Mouse (Mus musculus) lung, postnatal 0 days (tissue): Measurements from ENCODE around the gene Prpf40a. TPM values are rescaled to one million over a fixed set of nuclear protein-coding genes. Genes with fewer than 3 reads are reported as not detected.

ENCODE experiments used
- ATAC-seq: fragments of 200-750 bp; cut with Nextera tagmentation; 2 replicates; pipeline ENCODE4 v1.8.0; 2017; ENCODE audit warnings: moderate library complexity
- DNase-seq: peaks from one replicate; pipeline ENCODE4 v3.0.0-alpha.2; 2016; ENCODE audit warnings: low spot score
- H3K27ac ChIP-seq: fragments of 300-500 bp; sonication (generic); 2 replicates; pipeline ENCODE4 v1.5.1; 2014; ENCODE audit warnings: antibody characterized with exemption, mild to moderate bottlenecking, low read length, mixed read lengths
- H3K27me3 ChIP-seq: fragments of 300-500 bp; sonication (generic); replicated peaks from 2 replicates; pipeline ENCODE4 v1.6.1; 2014; ENCODE audit warnings: low read length, mixed read lengths; ENCODE audit not compliant: insufficient read depth
- H3K36me3 ChIP-seq: fragments of 300-500 bp; sonication (generic); 2 replicates; pipeline ENCODE4 v1.6.1; 2014; ENCODE audit warnings: low read length, mixed read lengths; ENCODE audit not compliant: insufficient read depth
- H3K4me1 ChIP-seq: fragments of 300-500 bp; sonication (generic); 2 replicates; pipeline ENCODE4 v1.6.1; 2014; ENCODE audit warnings: antibody characterized with exemption, low read depth, low read length, mixed read lengths; ENCODE audit not compliant: insufficient read depth
- H3K4me2 ChIP-seq: fragments of 300-500 bp; sonication (generic); replicated peaks from 2 replicates; pipeline ENCODE4 v1.6.1; 2014; ENCODE audit warnings: low read depth, mild to moderate bottlenecking, low read length, moderate library complexity, mixed read lengths
- H3K4me3 ChIP-seq: fragments of 300-500 bp; sonication (generic); 2 replicates; pipeline ENCODE4 v1.5.1; 2014; ENCODE audit warnings: low read depth, low read length
- H3K9ac ChIP-seq: fragments of 300-500 bp; sonication (generic); replicated peaks from 2 replicates; pipeline ENCODE4 v1.6.1; 2014; ENCODE audit warnings: low read depth, mild to moderate bottlenecking
- H3K9me3 ChIP-seq: fragments of 300-500 bp; sonication (generic); 2 replicates; pipeline ENCODE4 v1.6.1; 2016; ENCODE audit warnings: low read length, mixed read lengths
- CTCF ChIP-seq: IDR thresholded peaks from 2 replicates; pipeline ENCODE4 v1.5.1; 2016; ENCODE audit warnings: antibody characterized with exemption, mild to moderate bottlenecking
- EP300 ChIP-seq: IDR thresholded peaks from 2 replicates; pipeline ENCODE4 v1.6.1; 2016; ENCODE audit warnings: antibody characterized with exemption, mild to moderate bottlenecking, control low read depth
- WGBS: fragments of 180-500 bp; shearing (Covaris S2); extraction: QIAGEN DNeasy Blood & Tissue Kit; methylation state at CpG from one replicate; pipeline ENCODE4 v1.1.7; 2014; 5-methylcytosine and 5-hydroxymethylcytosine counted together
- polyA plus RNA-seq: library from polyadenylated mRNA; unstranded; fragments of >200 nt; fragmentation: Nextera tagmentation; extraction: Ambion mirVana; gene quantifications from 2 replicates; pipeline ENCODE4 v1.2.1, GENCODE M21; 2015

The Prpf40a gene
- polyA plus RNA-seq, 1 experiment from 2014 or later: 95.2 TPM

DNA sequence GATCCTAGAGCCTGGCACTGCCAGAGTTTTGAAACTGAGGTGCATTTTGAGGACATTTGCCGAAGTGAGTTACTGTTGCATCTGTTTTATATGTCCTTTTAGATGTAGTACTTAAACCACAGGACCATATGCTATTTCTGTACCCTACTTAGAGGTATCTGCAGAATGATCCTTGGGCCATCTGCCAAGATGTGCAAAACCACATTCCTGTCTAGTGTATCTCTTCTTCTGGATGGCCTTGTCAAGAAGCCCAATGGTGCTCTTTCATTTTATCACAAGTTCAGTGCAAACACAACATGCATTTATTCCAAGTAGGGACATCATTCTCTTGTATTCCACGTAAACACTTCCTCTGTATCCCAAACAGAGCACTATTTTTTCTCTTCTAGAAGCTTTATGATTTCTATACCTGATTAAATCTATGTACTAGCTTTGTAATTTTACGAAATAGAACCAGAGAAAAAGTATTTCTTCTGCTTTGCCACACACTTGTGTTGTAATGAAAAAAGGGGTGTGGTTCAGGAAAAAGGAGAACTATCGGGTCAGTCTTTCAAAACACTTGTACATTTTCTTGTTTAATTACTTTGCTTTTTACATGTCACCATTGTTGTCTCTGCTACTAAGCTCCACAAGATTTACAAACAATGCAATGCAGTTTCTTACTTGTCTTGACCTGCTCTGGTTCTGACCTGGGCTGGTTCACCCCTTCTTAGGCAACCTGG is 9.2 kb upstream of the Prpf40a start:
- no peak overlapping the region for H3K4me2 ChIP-seq
- H3K36me3 ChIP-seq: peaks cover 5% of the 10 kb centered on the region; the same call in 1 of the 2 replicates
- no peaks in the 10 kb centered on the region for H3K27me3 ChIP-seq
- no peaks in the 10 kb centered on the region for H3K9me3 ChIP-seq
- DNase-seq (peak; percentile 22), ATAC-seq (no peak)
- H3K9ac ChIP-seq: no peak overlapping the region
- WGBS: 71% methylated on average over 4 of the region's 4 CpGs
- TF ChIP-seq EP300 (no peak), CTCF (no peak)
- H3K4me3 ChIP-seq: no peak overlapping the region
- no peak overlapping the region for H3K27ac ChIP-seq
- no peaks in the 10 kb centered on the region for H3K4me1 ChIP-seq

DNA sequence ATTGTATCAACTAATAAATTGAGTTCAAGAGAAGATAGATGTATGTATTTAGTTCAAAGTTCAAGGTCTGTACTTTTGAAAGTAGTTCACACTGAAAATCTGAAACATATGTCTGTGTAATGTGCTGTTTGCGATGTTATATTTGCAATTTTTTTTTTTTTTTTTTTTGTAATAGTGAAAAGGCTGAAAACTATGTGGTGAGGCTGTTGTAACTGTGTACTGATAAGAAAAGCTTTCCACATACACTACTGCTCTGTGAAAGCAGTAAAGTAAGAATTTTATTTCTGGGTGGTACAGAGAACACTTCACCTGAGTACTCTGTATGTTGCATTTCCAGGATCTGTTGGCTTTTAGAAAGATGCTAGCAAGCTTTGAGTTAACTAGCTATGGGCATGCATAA is 8.1 kb upstream of the Prpf40a start:
- no peak for ATAC-seq
- Histone ChIP-seq H3K27me3 (no peaks in the 10 kb centered on the region), H3K4me3 (no peak overlapping the region), H3K36me3 (peaks cover 5% of the 10 kb centered on the region; the same call in 1 of the 2 replicates), H3K9me3 (no peaks in the 10 kb centered on the region), H3K27ac (no peak overlapping the region), H3K9ac (no peak overlapping the region), H3K4me1 (no peaks in the 10 kb centered on the region), H3K4me2 (no peak overlapping the region)
- whole genome bisulfite sequencing: 53% methylated on average over 1 of the region's 1 CpGs
- DNase-seq: no peak
- TF ChIP-seq EP300 (no peak), CTCF (no peak)

DNA sequence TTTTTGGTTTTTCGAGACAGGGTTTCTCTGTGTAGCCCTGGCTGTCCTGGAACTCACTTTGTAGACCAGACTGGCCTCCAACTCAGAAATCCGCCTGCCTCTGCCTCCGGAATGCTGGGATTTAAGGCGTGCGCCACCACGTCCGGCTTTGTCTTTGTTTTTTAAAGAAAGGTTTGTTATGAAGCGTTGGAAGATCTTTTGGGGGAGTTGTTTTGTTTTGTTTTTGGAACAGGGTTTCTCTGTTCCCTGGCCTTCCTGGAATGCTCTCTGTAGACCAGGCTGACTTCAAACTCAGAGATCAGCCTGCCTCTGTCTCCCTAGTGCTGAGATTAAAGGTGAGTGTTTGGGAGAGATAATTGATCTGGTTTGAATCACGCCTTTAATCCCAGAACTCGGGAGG is 5.3 kb upstream of the Prpf40a start:
- TF ChIP-seq EP300: no peak
- TF ChIP-seq CTCF: no peak
- 96% methylated on average over 10 of the region's 10 CpGs for WGBS
- Histone ChIP-seq H3K9me3 (no peaks in the 10 kb centered on the region), H3K4me3 (no peak overlapping the region), H3K27me3 (no peaks in the 10 kb centered on the region), H3K9ac (no peak overlapping the region), H3K27ac (no peak overlapping the region), H3K4me1 (no peaks in the 10 kb centered on the region), H3K4me2 (no peak overlapping the region), H3K36me3 (peaks cover 5% of the 10 kb centered on the region; the same call in 1 of the 2 replicates)
- DNase-seq (no peak), ATAC-seq (no peak)

DNA sequence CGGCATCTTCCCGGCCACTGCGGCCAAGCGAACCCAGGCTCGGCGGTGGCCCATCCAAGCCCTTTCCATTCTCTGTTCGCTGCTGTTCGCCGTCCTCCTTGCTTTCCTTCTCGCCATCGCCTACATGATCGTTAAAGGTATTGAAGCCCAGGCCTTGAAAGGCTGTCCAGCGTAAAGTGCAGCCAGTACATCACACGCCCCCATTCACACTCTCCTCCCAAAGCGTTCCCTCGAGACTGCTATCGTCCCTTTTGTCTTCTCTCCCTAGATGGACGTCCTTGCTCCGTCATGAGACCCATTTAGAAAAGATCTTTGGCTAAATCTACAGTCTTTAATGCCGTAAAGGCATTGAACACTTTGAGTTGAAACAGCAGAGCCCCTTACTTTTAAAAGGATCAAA is 1.3 kb upstream of the Prpf40a start:
- Histone ChIP-seq H3K9ac (peak overlapping the region; percentile 79), H3K4me1 (no peaks in the 10 kb centered on the region; the same call in 1 of the 2 replicates), H3K27ac (peak overlapping the region; percentile 98), H3K4me2 (peak overlapping the region; percentile 80), H3K9me3 (no peaks in the 10 kb centered on the region), H3K4me3 (peak overlapping the region; percentile 84), H3K27me3 (no peaks in the 10 kb centered on the region), H3K36me3 (peaks cover under 1% of the 10 kb centered on the region; the same call in 1 of the 2 replicates)
- no peak for TF ChIP-seq EP300
- TF ChIP-seq CTCF: no peak
- DNase-seq (no peak), ATAC-seq (no peak)
- WGBS: under 1% methylated on average over 20 of the region's 20 CpGs

DNA sequence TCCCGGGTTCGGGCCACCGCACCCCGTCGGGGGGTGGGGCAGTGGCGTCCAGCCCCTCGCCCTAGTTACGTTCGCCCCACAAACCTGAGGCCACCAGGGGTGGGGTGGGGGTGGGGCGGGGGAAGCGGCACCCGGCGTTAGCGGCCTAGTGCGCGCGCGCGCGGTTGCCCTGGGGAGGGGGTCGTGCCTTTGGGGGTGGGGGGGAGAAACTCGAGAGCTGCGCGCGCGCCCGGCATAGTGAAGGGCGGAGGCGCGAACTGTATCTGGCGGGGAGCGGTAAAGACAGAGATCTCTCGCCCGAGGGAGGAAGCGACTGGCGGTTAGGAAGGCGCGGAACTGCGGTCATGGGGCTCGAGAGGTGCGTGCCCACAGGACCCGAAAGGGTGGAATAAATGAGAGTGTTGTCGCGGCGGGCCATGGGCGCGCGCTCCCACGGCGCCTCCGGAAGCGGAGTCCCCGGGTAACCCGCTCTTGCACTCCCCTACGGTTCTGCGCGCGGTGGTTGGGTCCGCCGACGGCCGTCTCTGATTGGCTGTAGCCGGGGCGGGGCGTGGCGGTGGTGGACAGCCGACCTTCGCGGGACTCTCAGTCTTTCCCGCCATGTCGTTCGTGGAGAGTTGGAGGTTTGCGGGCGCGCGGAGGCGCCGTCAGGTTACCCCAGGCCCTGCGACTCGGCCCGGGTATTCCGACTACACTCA is 588 bp upstream of the Prpf40a start, which contains the start of gene Arl6ip6:
Gene Arl6ip6, plus strand, starts transcription at position 204 of the 698 bp plus-strand sequence.
- no peaks in the 10 kb centered on the region; the same call in 1 of the 2 replicates for H3K36me3 ChIP-seq
- no peaks in the 10 kb centered on the region for H3K27me3 ChIP-seq
- peak within 1 kb of the TSS; percentile 80 for H3K4me2 ChIP-seq
- peak within 1 kb of the TSS; percentile 84 for H3K4me3 ChIP-seq
- peak within 1 kb of the TSS; percentile 88 for H3K9ac ChIP-seq
- no peak for TF ChIP-seq CTCF
- TF ChIP-seq EP300: peak; percentile 26; the same call in 1 of the 2 replicates
- H3K27ac ChIP-seq: peak within 1 kb of the TSS; percentile 98
- no peaks in the 10 kb centered on the region; the same call in 1 of the 2 replicates for H3K4me1 ChIP-seq
- DNase-seq: peak; percentile 97
- H3K9me3 ChIP-seq: no peaks in the 10 kb centered on the region
- ATAC-seq: peak; percentile 89
- WGBS: 2% methylated on average over 50 of the region's 82 CpGs

DNA sequence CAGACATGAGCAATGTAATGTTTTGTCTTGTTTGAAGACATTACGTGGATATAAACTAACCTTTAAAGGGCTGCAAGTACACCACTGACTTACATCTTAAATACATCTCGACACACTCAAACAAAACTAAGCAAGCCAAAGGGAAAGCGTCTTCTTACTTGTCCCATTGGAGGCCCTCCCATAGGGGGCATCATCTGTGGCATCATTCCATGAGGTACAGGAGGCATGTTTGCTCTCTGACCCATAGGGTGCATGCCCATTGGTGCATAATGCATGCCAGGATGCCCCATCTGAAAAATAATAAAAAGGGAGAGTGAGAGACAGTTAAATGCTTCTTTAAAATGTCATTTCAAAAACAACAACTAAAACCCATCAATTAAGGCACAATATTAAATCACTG is 1.3 kb downstream of the Prpf40a start:
- H3K36me3 ChIP-seq: no peaks in the 10 kb centered on the region
- TF ChIP-seq CTCF (peak; percentile 34), EP300 (no peak)
- WGBS: 56% methylated on average over 3 of the region's 3 CpGs
- peak overlapping the region; percentile 84; the same call in 1 of the 2 replicates for H3K4me3 ChIP-seq
- H3K9me3 ChIP-seq: no peaks in the 10 kb centered on the region
- H3K9ac ChIP-seq: no peak overlapping the region
- H3K4me1 ChIP-seq: no peaks in the 10 kb centered on the region; the same call in 1 of the 2 replicates
- ATAC-seq (no peak), DNase-seq (no peak)
- no peaks in the 10 kb centered on the region for H3K27me3 ChIP-seq
- peak overlapping the region; percentile 79; the same call in 1 of the 2 replicates for H3K4me2 ChIP-seq
- no peak overlapping the region for H3K27ac ChIP-seq
